Mouse (Mus musculus) midbrain, embryonic 13.5 days (tissue): ENCODE data around the gene Plekhg4. TPM values are rescaled to one million over a fixed set of nuclear protein-coding genes. Genes with fewer than 3 reads are reported as not detected.

Experiments used
- ATAC-seq: fragments of 200-750 bp; cut with Nextera tagmentation; 2 replicates; pipeline ENCODE4 v1.8.0; 2017; ENCODE audit warnings: mild to moderate bottlenecking, moderate TSS enrichment, moderate library complexity
- H3K27ac ChIP-seq: fragments of 300-500 bp; sonication (generic); 2 replicates; pipeline ENCODE4 v1.5.1; 2015; ENCODE audit warnings: inconsistent platforms, mild to moderate bottlenecking, moderate library complexity
- H3K27me3 ChIP-seq: fragments of 300-500 bp; sonication (generic); 2 replicates; pipeline ENCODE4 v1.6.1; 2015; ENCODE audit warnings: mild to moderate bottlenecking, inconsistent platforms
- H3K36me3 ChIP-seq: fragments of 300-500 bp; sonication (generic); 2 replicates; pipeline ENCODE4 v1.6.1; 2015; ENCODE audit warnings: mild to moderate bottlenecking, inconsistent platforms
- H3K4me1 ChIP-seq: fragments of 300-500 bp; sonication (generic); replicated peaks from 2 replicates; pipeline ENCODE4 v1.6.1; 2015; ENCODE audit warnings: inconsistent platforms
- H3K4me2 ChIP-seq: fragments of 300-500 bp; sonication (generic); replicated peaks from 2 replicates; pipeline ENCODE4 v1.6.1; 2015; ENCODE audit warnings: moderate library complexity, mild to moderate bottlenecking, inconsistent platforms
- H3K4me3 ChIP-seq: fragments of 300-500 bp; sonication (generic); replicated peaks from 2 replicates; pipeline ENCODE4 v1.5.1; 2015; ENCODE audit warnings: mild to moderate bottlenecking, inconsistent platforms
- H3K9ac ChIP-seq: fragments of 300-500 bp; sonication (generic); replicated peaks from 2 replicates; pipeline ENCODE4 v1.6.1; 2015; ENCODE audit warnings: mild to moderate bottlenecking, inconsistent platforms
- H3K9me3 ChIP-seq: fragments of 300-500 bp; sonication (generic); 2 replicates; pipeline ENCODE4 v1.6.1; 2016; ENCODE audit warnings: mild to moderate bottlenecking, inconsistent platforms
- WGBS: fragments of 180-500 bp; shearing (Covaris S2); methylation state at CpG from one replicate; pipeline ENCODE4 v1.1.7; 2015; 5-methylcytosine and 5-hydroxymethylcytosine counted together
- polyA plus RNA-seq: library from polyadenylated mRNA; unstranded; fragments of >200 nt; fragmentation: Nextera tagmentation; extraction: Ambion mirVana; gene quantifications from 2 replicates; pipeline ENCODE4 v1.2.1, GENCODE M21; 2015

Plekhg4 gene
- polyA plus RNA-seq, 1 experiment from 2014 or later = 0.93 TPM

DNA sequence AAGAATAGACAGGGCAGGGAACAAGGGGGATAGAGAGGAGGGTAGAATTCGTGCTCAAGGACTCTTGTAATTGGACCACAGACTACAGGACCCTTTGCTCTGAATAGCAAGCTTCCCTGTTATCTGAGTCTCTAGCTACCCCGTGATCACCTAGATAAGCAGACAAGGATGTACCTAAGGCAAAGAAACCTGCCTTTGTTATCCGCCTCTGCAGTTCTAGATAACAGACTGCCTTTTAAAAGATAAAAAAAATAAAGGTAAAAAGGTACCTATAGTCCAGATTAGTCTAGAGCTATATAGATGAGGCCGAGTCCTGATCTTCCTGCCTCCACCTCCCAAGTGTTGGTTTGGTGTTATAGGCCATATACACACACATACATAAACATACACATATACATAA lies 30.3 kb upstream of the Plekhg4 start:
- no peak overlapping the region for H3K4me2 ChIP-seq
- H3K36me3 ChIP-seq = no peaks in the 10 kb centered on the region
- no peak overlapping the region for H3K4me3 ChIP-seq
- H3K9me3 ChIP-seq = no peaks in the 10 kb centered on the region
- 81% methylated on average over 4 of the region's 4 CpGs for WGBS
- H3K27me3 ChIP-seq = peaks cover 16% of the 10 kb centered on the region
- peaks cover 20% of the 10 kb centered on the region for H3K4me1 ChIP-seq
- H3K27ac ChIP-seq = no peak overlapping the region
- ATAC-seq = no peak
- H3K9ac ChIP-seq = no peak overlapping the region

DNA sequence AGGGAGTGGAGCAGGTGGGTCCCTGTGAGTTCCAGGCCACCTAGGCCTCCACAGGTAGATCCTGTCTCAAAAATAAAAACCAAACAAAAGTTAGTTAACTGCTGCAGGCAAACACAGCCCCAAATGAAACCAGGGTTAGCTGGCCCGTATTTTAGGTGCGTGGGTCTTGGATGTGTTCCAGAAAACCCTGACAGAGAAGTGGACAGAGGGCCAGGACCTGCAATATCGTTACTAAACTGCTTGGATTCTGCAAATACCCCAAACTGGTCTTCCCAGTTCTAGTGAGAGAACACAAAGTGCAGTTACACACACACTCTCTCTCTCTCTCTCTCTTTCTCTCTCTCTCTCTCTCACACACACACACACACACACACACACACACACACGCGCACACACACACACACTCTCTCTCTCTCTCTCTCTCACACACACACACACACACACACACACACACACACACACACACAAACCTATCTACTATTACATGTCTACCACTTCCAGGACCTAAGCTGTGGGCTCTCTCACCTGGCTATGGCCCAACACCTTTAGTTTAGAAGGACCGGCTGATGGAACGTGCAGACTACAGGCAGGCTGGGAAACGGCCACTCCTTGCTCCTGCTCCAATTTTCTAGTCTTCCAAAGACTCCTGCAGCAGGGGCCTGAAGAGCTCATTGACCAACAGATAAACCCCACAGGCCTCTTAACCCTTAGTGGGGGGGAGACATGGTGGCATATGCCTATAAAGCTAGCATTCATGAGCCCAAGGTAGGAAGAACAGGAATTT lies 29.1 kb upstream of the Plekhg4 start:
- Histone ChIP-seq H3K9me3 (no peaks in the 10 kb centered on the region), H3K4me1 (peaks cover 26% of the 10 kb centered on the region), H3K4me3 (no peak overlapping the region), H3K36me3 (no peaks in the 10 kb centered on the region), H3K27ac (no peak overlapping the region), H3K9ac (no peak overlapping the region), H3K4me2 (no peak overlapping the region), H3K27me3 (peaks cover 16% of the 10 kb centered on the region)
- no peak for ATAC-seq
- WGBS = 77% methylated on average over 8 of the region's 8 CpGs

DNA sequence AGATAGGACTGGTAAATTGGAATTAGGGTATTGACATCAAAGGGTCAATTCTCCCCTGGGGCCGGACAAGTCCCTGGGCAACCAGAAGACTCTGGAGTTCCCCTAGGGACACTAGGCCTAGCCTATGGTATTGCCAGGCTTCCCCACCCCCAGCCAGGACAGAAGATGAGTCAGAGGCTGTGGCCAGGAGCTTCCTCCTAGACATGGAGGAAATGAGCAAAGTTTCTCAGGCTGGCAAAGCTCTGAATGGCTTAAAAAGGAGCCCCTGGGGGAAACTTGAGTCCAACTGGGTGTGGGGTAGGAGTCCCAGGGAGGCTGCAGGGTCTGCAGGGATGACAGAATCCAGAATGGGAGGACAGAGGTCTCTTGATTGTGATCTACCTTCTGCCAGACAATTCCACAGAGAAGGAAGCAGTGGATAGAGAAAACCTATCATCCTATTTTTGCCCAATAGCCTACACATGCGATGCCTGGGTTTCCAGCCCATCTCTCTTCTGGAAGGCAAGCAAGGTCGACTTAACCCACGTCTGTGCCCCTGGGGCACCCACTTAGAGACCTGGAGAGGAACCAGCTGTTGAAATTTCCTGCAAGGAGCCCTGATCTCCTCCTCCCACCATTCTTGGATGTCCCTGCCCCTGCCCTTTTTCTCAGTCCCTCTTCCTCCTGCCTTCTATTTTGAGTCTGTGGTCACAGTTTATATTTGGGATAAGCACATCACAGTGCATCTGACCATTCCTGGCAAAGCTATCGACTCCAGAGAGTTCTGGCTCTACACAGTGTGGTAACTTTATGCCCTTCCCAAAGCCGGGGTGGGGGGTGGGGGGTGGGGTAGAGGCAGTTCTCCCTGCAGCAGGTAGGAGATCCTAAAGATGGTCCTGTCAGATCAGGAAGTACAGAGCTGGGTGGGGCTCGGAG lies 27.8 kb upstream of the Plekhg4 start:
- Histone ChIP-seq H3K4me3 (no peak overlapping the region), H3K4me1 (peaks cover 34% of the 10 kb centered on the region), H3K36me3 (no peaks in the 10 kb centered on the region), H3K27me3 (peaks cover 16% of the 10 kb centered on the region), H3K27ac (no peak overlapping the region), H3K9me3 (no peaks in the 10 kb centered on the region), H3K9ac (no peak overlapping the region), H3K4me2 (no peak overlapping the region)
- WGBS = 77% methylated on average over 7 of the region's 7 CpGs
- no peak for ATAC-seq

DNA sequence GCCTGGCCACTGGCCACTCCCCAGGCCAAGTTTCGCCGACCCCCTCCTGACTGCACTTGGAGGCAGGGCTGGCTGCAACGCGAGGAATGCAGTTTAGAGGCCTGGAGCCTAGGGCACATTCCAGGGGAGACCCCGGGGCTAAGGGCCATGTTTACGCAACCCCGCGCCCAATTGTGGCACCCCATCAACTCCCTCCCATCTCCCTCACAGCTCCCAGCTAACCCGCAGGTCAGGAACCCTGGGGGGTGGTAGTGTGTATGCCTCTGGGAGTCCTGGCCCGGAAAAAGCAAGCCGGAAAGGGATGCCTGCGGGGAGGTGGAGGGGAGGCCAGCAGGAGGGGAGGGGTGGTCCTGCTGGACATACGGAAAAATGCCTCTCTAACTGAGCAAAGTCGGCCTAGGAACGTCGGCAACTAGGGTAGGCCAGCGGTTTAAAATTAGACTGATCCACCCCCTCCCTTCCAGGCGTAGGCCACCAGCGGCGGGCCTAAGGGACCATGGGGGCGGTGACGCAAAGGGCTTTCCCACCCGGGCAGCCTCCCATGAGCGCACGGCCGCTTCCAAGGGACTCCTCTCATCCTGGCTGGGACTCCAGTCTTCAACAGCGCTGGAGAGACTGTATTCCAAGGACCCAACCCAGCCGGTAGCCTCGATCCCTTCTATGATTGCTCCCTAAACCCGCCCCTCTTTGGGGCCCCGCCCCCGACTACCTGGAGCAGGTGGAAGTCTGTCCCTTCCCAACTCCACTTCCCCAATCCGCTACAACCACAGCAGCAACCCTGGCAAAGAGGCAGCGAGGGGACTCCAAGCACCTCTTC lies 26.3 kb upstream of the Plekhg4 start:
- peak; percentile 25 for ATAC-seq
- peak overlapping the region; percentile 56 for H3K4me3 ChIP-seq
- peak overlapping the region; percentile 68 for H3K9ac ChIP-seq
- 2% methylated on average over 34 of the region's 34 CpGs for WGBS
- H3K27ac ChIP-seq = no peak overlapping the region
- H3K4me1 ChIP-seq = peaks cover 37% of the 10 kb centered on the region
- H3K36me3 ChIP-seq = no peaks in the 10 kb centered on the region
- H3K27me3 ChIP-seq = peaks cover 19% of the 10 kb centered on the region
- H3K4me2 ChIP-seq = peak overlapping the region; percentile 95
- no peaks in the 10 kb centered on the region for H3K9me3 ChIP-seq

DNA sequence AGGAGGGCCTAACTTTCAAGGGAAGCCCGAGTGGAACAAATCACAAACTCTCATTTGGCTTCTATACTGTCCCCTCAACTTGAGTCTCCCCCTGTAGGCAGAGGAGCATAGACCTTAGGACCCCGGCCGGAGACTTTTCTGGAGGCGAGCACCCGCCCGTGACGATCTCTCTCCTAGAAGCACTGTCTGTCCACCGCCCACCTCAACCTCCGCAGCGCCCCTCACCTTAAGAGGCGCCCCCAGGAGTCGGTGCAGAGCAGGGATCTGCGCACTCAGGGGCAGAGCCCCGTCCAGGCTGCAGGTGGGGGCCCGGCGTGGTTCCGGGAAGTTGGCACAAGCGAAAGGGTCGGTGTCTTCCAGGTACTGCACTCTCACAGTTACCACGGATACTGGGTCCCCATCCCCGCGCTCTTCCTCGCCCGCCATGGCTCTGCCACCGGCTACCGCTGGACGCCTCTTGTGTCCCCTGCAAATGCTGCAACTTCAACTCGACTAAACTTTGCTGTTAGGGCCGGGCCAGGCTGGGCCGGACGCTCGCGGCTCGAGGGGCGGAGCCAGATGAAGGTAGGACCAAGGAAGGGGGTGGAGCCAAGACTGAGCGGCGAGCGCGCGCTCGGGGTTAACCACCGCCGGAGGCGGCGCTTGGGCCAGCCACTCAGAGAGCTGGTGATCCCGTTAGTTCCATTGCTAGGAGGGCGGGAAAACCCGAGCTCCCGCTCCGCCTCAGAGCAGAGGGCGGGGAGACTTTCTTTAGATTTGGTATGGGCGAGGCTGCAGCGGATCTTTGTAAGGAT lies 25.4 kb upstream of the Plekhg4 start, which contains the start of gene Fhod1:
Gene Fhod1, minus strand, starts transcription at position 526 of the 794 bp plus-strand sequence.
- Histone ChIP-seq H3K4me1 (peaks cover 37% of the 10 kb centered on the region), H3K27me3 (peaks cover 19% of the 10 kb centered on the region), H3K27ac (peak within 1 kb of the TSS; percentile 48), H3K9ac (peak within 1 kb of the TSS; percentile 75), H3K4me2 (peak within 1 kb of the TSS; percentile 95), H3K9me3 (no peaks in the 10 kb centered on the region), H3K4me3 (peak within 1 kb of the TSS; percentile 56), H3K36me3 (no peaks in the 10 kb centered on the region)
- WGBS = under 1% methylated on average over 53 of the region's 53 CpGs
- peak; percentile 84 for ATAC-seq

DNA sequence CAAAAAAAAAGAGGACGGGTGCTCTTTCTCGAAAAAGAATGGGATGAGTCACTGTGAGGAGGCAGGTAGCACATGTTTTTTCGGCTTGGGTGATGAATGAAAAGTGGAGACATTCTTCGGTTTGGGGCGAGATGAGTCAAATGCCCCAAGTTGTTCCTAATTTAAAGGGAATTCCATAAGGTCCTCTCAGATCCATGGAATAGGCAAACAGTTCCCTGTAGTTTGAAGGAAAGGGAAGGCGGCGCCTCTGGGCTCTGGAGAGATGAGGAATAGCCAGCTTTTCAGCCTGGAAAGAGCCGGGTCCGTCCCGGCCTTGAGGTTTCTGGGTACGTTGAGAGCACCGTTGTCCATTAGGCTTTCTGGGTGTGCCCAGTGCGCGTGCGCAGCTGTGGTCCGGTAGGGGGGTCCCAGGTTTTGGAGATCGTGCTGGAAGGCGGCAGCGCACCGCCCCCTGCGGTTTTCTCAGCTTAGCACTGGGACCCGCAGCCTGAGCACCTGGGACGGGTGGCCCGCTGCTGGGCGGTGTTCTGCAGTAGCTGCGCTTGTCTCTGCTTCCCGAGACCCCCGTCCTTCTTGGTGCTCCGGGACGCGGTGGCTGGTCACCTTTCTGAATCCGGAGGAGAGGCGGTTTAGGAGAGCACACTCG lies 24.5 kb upstream of the Plekhg4 start, which contains the start of gene Slc9a5:
Gene Slc9a5, plus strand, starts transcription at position 394 of the 646 bp plus-strand sequence.
- H3K4me2 ChIP-seq = peak within 1 kb of the TSS; percentile 95
- H3K9me3 ChIP-seq = no peaks in the 10 kb centered on the region
- peak within 1 kb of the TSS; percentile 54 for H3K27ac ChIP-seq
- H3K36me3 ChIP-seq = no peaks in the 10 kb centered on the region
- under 1% methylated on average over 34 of the region's 34 CpGs for WGBS
- peak within 1 kb of the TSS; percentile 56 for H3K4me3 ChIP-seq
- H3K4me1 ChIP-seq = peaks cover 37% of the 10 kb centered on the region
- peak within 1 kb of the TSS; percentile 75 for H3K9ac ChIP-seq
- H3K27me3 ChIP-seq = peaks cover 19% of the 10 kb centered on the region
- peak; percentile 29 for ATAC-seq

DNA sequence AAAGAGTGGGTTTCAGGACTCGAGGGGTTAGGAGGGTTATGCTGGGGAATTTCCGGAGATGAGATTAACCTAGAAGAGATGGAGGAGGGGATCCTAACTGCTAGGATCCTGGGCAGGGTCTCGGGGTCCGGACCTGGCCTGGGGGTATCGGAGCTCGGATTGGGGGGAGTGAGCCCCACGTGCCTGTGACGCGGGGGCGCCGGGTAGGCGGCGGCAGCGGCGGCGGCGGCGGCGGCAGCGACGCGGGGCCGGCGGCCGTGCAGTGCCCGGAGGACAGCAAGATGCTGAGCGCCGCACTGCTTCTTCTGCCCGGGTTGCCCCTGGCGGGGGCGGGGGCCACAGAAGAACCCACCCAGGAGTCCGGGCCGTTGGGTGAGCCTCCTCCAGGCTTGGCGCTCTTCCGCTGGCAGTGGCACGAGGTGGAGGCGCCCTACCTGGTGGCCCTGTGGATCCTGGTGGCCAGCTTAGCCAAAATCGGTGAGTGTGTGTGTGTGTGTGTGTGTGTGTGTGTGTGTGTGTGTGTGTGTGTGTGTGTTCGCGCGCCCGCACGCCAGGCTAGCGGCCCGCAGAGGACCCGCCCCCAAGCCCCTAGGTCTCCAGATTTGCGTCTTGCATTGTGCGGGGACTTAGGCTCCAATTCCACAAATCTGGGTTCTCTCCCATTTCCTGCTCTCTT lies 23.8 kb upstream of the Plekhg4 start:
- Histone ChIP-seq H3K4me3 (peak overlapping the region; percentile 56), H3K4me1 (peaks cover 37% of the 10 kb centered on the region), H3K4me2 (peak overlapping the region; percentile 95), H3K27me3 (peaks cover 19% of the 10 kb centered on the region), H3K9me3 (no peaks in the 10 kb centered on the region), H3K9ac (peak overlapping the region; percentile 75), H3K36me3 (no peaks in the 10 kb centered on the region), H3K27ac (peak overlapping the region; percentile 54)
- peak; percentile 55 for ATAC-seq
- WGBS = 1% methylated on average over 39 of the region's 48 CpGs

DNA sequence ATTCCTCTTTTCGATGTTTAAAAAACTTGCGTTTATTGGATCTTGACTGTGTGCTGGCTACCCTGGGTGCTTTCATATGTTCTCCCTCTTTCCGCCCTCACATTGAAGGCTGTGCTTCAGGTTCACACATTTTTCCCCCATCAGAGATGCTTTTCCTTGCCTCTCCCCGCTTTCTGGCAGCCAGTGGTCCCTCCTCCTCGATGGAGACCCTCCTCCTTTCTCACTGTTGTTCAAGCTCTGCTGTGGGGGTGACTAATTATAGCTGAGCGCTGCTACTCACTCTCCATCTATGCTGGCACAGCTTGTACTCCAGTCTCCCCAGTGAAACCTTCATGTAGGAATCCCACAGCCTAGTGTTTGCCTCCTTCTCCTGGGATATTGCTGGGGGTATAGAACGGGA lies 22.9 kb upstream of the Plekhg4 start:
- peaks cover 37% of the 10 kb centered on the region for H3K4me1 ChIP-seq
- no peak for ATAC-seq
- peak overlapping the region; percentile 95 for H3K4me2 ChIP-seq
- peak overlapping the region; percentile 75 for H3K9ac ChIP-seq
- H3K27ac ChIP-seq = no peak overlapping the region
- 41% methylated on average over 7 of the region's 7 CpGs for WGBS
- H3K4me3 ChIP-seq = peak overlapping the region; percentile 56
- peaks cover 3% of the 10 kb centered on the region; the same call in 1 of the 2 replicates for H3K36me3 ChIP-seq
- H3K27me3 ChIP-seq = peaks cover 19% of the 10 kb centered on the region
- no peaks in the 10 kb centered on the region for H3K9me3 ChIP-seq

DNA sequence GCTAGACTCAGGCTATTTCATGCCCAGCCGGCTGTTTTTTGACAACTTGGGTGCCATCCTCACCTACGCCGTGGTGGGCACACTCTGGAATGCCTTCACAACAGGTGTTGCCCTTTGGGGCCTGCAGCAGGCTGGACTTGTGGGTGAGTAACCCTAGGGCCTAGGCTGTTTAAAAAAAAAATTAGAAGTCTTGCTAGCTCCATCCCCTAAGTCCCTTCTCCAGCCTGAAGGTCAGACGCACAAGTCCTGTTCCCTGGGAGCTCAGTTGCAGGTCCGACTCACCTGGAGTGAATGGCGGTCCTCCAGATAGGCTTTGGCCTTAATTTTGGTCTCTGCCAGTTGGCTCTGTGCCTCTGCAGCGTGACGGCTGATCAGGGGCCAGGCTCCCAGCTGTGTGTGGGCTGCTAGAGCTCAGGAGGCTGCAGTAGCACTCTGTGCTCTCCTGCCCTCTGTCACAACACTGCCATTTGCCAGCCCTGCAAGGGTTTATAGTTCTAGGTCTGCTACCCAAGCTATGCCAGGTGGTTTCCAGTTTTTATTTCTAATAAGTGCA lies 19.4 kb upstream of the Plekhg4 start:
- Histone ChIP-seq H3K9ac (no peak overlapping the region), H3K4me1 (peaks cover 16% of the 10 kb centered on the region), H3K36me3 (peaks cover 16% of the 10 kb centered on the region), H3K4me2 (no peak overlapping the region), H3K4me3 (no peak overlapping the region), H3K27me3 (0 out of 2 replicates have a peak, but pooled peaks cover 3% of the 10 kb centered on the region), H3K9me3 (no peaks in the 10 kb centered on the region), H3K27ac (no peak overlapping the region)
- 83% methylated on average over 8 of the region's 8 CpGs for WGBS
- ATAC-seq = no peak

DNA sequence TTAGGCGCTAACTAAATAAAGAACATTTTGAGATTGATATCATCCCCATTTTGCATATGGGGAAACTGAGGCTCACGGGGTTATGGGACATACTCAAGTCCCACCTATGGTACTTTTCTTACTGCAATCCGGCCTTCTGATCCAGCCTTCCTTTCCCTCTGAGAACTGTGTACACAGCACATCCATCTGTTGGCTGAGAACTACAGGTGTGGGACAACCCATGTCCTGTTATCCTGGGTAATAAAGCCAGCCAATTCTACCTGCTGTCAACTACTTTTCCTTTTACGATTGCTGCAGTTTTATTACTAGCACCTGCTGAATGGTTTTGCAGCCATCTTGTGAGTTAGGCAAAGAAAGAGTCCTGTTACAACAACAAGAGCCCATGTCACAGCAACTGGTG lies 18.5 kb upstream of the Plekhg4 start:
- no peaks in the 10 kb centered on the region for H3K9me3 ChIP-seq
- peaks cover 16% of the 10 kb centered on the region for H3K36me3 ChIP-seq
- WGBS = 90% methylated on average over 4 of the region's 4 CpGs
- H3K4me2 ChIP-seq = no peak overlapping the region
- H3K4me1 ChIP-seq = peaks cover 15% of the 10 kb centered on the region
- H3K9ac ChIP-seq = no peak overlapping the region
- H3K27me3 ChIP-seq = 0 out of 2 replicates have a peak, but pooled peaks cover 3% of the 10 kb centered on the region
- ATAC-seq = no peak
- no peak overlapping the region for H3K27ac ChIP-seq
- H3K4me3 ChIP-seq = no peak overlapping the region
